Mouse (Mus musculus) cerebellum, postnatal 14 days (tissue): ENCODE results near the gene Rpl9-ps1.
A peak's percentile ranks its signal among the peaks of the same experiment; 100 is the strongest.

Experiments
- DNase-seq, 2 experiments: peaks; one replicate each; pipeline ENCODE4 v3.0.0; 2021; ENCODE audit warnings: mixed read lengths in 2 of 2

The Rpl9-ps1 gene

DNA sequence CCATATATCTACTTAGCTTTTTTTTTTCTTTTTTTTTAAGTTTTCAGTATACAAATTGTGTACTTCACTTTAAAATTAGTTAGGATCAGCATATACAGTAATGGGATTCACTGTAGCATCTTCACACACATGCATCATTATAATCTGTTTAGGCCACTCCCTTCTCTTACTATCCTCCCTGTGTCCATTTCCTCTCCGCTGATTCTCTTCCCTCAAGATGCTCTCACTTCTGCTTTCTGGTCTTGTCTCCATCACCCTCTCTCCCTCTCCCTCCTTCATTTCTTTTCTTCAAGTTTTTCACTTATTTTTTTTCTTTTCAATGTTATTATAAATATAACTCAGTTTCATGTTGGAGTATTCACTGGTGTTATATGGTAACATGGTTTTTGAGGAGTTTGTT is 26.4 kb downstream of the Rpl9-ps1 start:
- no peak for DNase-seq

- DNase-seq: no peak
Measured at GRCm38 (mm10) chr11:83618238-83618637, 27.2 kb downstream of the Rpl9-ps1 start.

DNA sequence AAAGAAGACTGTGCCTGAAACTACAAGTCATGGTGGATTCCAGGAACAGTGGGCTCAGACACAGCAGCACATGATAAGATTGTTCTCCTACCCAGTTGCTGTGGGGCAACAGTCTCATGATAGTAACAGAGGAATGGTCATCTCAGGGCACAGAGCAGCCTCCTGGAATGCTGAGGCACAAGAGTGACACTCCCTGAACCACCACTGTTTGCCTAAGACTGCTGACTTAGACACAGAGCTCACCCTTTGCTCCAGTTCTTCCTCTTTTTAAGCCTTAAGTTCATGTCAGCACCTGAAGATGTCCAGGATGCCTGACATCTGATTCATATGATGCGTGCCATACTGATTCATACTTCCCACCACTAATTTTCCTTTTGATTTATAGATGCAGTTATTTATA is 28.8 kb downstream of the Rpl9-ps1 start:
- DNase-seq: no peak

DNA sequence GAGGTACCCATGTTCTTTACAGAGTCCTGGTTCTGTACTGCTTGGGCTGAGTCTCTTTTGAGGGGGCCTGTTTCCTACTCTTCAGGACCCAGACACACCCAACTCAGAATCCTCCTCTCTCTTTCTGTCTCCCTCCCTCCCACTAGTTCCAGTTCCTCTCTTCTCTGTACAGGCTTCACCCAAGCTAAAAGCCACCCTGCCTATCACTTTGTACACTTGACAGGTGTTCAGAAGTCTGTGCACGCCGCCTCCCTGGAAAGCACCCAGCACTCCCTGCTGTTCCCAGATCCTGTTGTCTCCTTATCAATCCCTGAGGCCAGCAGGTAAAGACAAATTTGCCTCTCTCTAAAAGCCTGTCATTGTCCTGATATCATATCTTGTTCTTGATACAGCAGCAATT is 34.5 kb downstream of the Rpl9-ps1 start:
- peak; percentile 10 to 15 for DNase-seq

DNA sequence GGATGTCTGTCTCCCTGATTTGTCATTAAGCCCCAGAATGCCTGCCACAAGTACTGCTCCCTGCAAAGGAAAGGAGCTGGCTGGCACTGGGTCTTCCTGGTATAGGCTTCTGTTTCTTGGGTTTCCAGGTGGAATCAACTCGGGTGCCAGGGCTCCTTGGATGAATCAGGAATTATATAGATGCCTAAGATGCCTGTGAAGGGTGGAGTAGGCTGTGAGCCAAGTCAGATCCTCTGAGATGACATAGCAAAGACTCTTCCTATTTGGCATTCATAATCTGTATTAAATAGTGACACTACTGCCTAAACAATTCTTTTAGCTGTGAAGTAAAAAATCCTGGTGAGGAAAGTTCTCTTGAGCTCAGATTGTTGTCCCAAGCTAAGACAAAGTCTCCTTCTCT is 39.0 kb downstream of the Rpl9-ps1 start:
- no peak for DNase-seq

DNA sequence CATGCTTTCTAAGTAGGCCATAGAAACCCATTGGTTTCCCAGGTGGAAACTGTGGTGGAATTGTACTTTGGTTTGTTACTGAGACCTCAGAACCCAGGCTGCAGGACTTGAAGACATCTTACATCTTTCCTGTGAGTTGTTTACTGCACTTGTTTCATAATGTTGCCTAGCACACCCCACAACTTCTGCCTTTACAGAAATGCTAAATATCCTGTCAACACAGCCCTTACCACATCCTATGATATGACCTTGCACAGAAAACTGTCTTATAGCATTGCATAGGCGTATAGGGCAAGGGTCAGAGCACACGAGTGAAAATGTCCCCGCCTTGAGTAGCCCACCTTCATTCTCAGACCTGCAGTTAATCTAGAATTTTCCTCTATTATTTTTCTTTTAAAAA is 39.9 kb downstream of the Rpl9-ps1 start:
- no peak for DNase-seq

DNA sequence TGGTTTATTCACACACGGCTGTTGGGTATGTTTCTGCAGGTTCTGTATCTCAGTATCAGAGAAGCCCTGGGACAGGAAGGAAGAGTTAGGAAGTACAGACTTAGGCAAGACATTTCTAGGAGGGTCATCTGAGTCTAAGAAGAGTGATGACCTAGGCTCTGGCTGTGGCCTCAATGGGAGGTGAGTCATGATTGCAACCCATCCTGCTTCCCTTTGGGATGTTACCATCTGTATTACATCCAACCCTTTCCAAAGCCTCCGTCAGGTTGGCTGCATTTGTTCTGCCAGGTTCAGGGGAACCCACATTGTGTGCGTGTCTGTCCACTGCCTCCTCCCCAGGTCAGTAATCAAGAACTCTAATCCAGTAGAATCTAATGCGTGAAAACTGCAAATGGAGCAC is 40.7 kb downstream of the Rpl9-ps1 start:
- DNase-seq: no peak

GRCm38 (mm10) chr11:83603399-83603798 is 42.0 kb downstream of the Rpl9-ps1 start:
- DNase-seq: no peak

DNA sequence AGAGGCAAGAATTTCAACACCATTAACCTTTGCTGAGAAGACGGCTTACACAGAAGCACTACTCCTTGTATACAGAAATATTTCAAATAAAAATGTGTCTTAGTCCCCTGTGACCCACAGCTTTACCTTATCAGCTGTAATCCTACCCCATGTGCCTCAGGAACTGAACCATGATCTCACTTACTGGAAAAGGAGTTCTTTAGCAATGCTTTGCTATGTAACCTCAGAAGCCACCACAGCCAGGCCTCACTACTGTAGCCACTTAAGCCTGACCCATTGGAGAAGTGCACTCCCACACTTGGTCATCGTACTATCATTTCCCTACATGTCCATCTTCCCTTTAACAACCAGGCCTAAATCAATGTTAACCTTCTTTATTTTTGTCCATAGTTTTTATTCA is 44.8 kb downstream of the Rpl9-ps1 start:
- no peak for DNase-seq

- no peak for DNase-seq
Measured at GRCm38 (mm10) chr11:83598991-83599390, 46.4 kb downstream of the Rpl9-ps1 start.

- no peak for DNase-seq
Measured at GRCm38 (mm10) chr11:83598207-83598837, 47.1 kb downstream of the Rpl9-ps1 start.

- no peak for DNase-seq
Measured at GRCm38 (mm10) chr11:83597796-83598195, 47.6 kb downstream of the Rpl9-ps1 start.

DNA sequence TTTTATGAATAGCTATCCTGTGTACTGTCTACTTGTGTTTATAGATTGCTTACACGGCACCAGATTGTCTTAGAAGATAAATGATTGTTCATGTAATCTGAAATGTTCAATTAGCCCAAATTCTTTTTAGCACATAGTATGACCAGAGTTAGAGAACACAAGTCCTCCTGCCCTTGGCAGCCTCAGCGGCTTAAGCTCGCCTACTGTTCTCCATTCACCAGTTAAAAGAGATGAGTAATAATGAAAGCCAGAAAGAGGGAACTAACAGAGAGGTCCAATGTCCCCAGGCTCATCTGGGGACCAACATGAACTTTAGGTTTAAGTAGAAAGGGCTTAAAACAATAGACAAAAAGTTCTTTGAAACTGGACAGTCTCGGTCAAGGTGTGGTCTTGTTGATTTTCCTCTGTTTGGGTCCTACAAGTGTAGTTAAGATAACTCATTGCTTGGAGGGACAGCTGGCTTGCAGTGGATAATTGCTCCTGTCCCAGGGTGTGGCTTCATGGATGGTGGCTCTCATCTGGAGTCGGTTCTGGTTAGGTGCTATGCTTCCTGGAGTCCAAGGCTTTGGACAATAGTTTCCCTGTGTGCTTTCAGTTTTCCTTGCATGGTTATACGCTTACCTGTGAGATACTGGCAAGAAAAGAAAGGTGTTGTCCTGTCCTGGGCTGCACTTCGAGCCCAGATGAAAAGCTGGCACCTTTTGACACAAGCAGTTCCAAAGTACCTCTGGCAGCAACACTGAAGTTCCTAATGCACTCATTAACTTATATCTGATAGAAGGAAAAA is 49.6 kb downstream of the Rpl9-ps1 start:
- no peak for DNase-seq
